Mouse (Mus musculus): ENCODE data around the gene Castor2. TPM values are rescaled to one million over a fixed set of nuclear protein-coding genes. Genes with fewer than 3 reads are reported as not detected.
A peak's percentile ranks its signal among the peaks of the same experiment; 100 is the strongest.

The Castor2 gene
- polyA plus RNA-seq, 1 experiment = 11.2 TPM

- Histone ChIP-seq H3K4me3 (replicated peaks; ENCODE audit: extremely low read depth, low read depth, low read length) (peak within 1 kb of the TSS; percentile 83), H3K4me1 (ENCODE audit: control insufficient read depth, insufficient read depth, low read length) (peaks cover 6% of the 10 kb centered on the region; the same call in 1 of the 2 replicates)
- DNase-seq = peak; percentile 99
- under 1% methylated on average over 92 of the region's 92 CpGs for WGBS
- TF ChIP-seq POLR2A (IDR thresholded peaks at IDR 0.05; ENCODE audit: borderline replicate concordance, extremely low read depth, low read depth, low read length) (no peak; the same call in 1 of the 2 replicates), CTCF (IDR thresholded peaks at IDR 0.05; ENCODE audit: insufficient read depth, low read length) (no peak)
Measured at GRCm38 (mm10) chr5:134183880-134184808, 84.6 kb downstream of the Castor2 start, which contains the start of gene Gtf2ird2. Gtf2ird2 (plus strand) TSS chr5:134184019.

GRCm38 (mm10) chr5:134186059-134186458 lies 86.5 kb downstream of the Castor2 start:
- H3K4me3 ChIP-seq (replicated peaks; ENCODE audit: extremely low read depth, low read depth, low read length) = no peak overlapping the region
- TF ChIP-seq POLR2A (IDR thresholded peaks at IDR 0.05; ENCODE audit: borderline replicate concordance, extremely low read depth, low read depth, low read length) (no peak), CTCF (IDR thresholded peaks at IDR 0.05; ENCODE audit: insufficient read depth, low read length) (no peak)
- DNase-seq = no peak
- peaks cover 6% of the 10 kb centered on the region; the same call in 1 of the 2 replicates for H3K4me1 ChIP-seq (ENCODE audit: control insufficient read depth, insufficient read depth, low read length)
- 81% methylated on average over 3 of the region's 3 CpGs for WGBS

- 61% methylated on average over 4 of the region's 4 CpGs for WGBS
- Histone ChIP-seq H3K4me3 (replicated peaks; ENCODE audit: extremely low read depth, low read depth, low read length) (no peak overlapping the region), H3K4me1 (ENCODE audit: control insufficient read depth, insufficient read depth, low read length) (peaks cover 6% of the 10 kb centered on the region; the same call in 1 of the 2 replicates)
- peak; percentile 68 for DNase-seq
- TF ChIP-seq POLR2A (IDR thresholded peaks at IDR 0.05; ENCODE audit: borderline replicate concordance, extremely low read depth, low read depth, low read length) (no peak), CTCF (IDR thresholded peaks at IDR 0.05; ENCODE audit: insufficient read depth, low read length) (peak; percentile 94)
Measured at GRCm38 (mm10) chr5:134186961-134187731, 87.6 kb downstream of the Castor2 start.

- TF ChIP-seq POLR2A (IDR thresholded peaks at IDR 0.05; ENCODE audit: borderline replicate concordance, extremely low read depth, low read depth, low read length) (no peak), CTCF (IDR thresholded peaks at IDR 0.05; ENCODE audit: insufficient read depth, low read length) (no peak)
- no peak for DNase-seq
- Histone ChIP-seq H3K4me3 (replicated peaks; ENCODE audit: extremely low read depth, low read depth, low read length) (no peak overlapping the region), H3K4me1 (ENCODE audit: control insufficient read depth, insufficient read depth, low read length) (0 out of 2 replicates have a peak, but pooled peaks cover 1% of the 10 kb centered on the region)
- 68% methylated on average over 7 of the region's 7 CpGs for WGBS
Measured at GRCm38 (mm10) chr5:134188571-134188970, 89.1 kb downstream of the Castor2 start.

- TF ChIP-seq CTCF (IDR thresholded peaks at IDR 0.05; ENCODE audit: insufficient read depth, low read length) (no peak), POLR2A (IDR thresholded peaks at IDR 0.05; ENCODE audit: borderline replicate concordance, extremely low read depth, low read depth, low read length) (no peak)
- WGBS = 85% methylated on average over 8 of the region's 8 CpGs
- Histone ChIP-seq H3K4me3 (replicated peaks; ENCODE audit: extremely low read depth, low read depth, low read length) (no peak overlapping the region), H3K4me1 (ENCODE audit: control insufficient read depth, insufficient read depth, low read length) (no peaks in the 10 kb centered on the region)
- no peak for DNase-seq
Measured at GRCm38 (mm10) chr5:134193664-134194063, 94.2 kb downstream of the Castor2 start.

Other genes with a start within 250 kb of the Castor2 start
- gene Rcc1l, start 77.1 kb downstream of the Castor2 start, polyA plus RNA-seq (2012; rRNA removed) = 12.5 and 13.3 TPM in 2 replicates
- 5.2 and 5.4 TPM in 2 replicates for gene Gtf2ird2, start 84.3 kb downstream of the Castor2 start, polyA plus RNA-seq (2012; rRNA removed)
- gene Ncf1, start 129.9 kb downstream of the Castor2 start, polyA plus RNA-seq (2012; rRNA removed) = 32.0 and 37.8 TPM in 2 replicates
- 63.8 and 79.5 TPM in 2 replicates for gene Gtf2i, start 215.0 kb downstream of the Castor2 start, polyA plus RNA-seq (2012; rRNA removed)